Mouse (Mus musculus): ENCODE measurements at regions not wholly inside any gene's neighbourhood (a gene's known extent, or its start where the extent isn't known, plus 50 kb on each side); places are given as distances from the start of the nearest gene placed in this dataset.
"Not testable (repeated sequence)": the region's sequence is repeated elsewhere in the genome, so short reads cannot be mapped to it uniquely, and the experiment has no call there.

DNA sequence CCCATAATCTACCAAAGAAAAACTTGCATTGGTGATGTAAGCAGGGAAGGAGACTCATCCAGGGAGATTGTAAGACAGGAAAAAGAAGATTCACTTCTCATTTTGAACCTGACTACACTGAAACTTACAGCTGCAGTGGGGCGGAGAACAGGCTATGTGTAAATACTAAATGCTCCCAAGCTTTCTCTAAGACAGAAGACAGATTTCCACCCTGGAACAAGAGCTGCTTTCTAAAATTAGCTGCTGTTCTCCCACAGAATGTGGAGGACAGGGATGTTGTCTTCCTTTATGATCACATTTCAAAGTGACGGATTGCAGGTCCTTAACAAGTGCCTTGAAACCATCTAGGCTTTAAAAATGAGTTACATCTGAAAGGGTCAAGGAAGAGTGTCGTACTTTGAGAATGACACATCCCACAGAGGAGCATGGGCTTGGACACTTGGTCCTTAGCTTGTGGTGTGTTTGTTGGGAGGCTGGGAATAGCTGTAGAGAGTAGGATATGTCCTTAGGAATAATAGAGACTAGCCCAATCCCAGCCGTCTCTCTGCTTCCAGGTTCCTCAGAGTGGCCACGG, 609.4 kb downstream of the Kctd12 start:
- DNase-seq = no peak

- no peak for DNase-seq
Observed at GRCm38 (mm10) chr14:102361589-102361988, 620.8 kb downstream of the Kctd12 start.

GRCm38 (mm10) chr14:102329409-102329808, 599.7 kb downstream of the Lmo7 start:
- DNase-seq = no peak

- DNase-seq = no peak
Observed at GRCm38 (mm10) chr14:102306332-102306731, 576.6 kb downstream of the Lmo7 start.

DNA sequence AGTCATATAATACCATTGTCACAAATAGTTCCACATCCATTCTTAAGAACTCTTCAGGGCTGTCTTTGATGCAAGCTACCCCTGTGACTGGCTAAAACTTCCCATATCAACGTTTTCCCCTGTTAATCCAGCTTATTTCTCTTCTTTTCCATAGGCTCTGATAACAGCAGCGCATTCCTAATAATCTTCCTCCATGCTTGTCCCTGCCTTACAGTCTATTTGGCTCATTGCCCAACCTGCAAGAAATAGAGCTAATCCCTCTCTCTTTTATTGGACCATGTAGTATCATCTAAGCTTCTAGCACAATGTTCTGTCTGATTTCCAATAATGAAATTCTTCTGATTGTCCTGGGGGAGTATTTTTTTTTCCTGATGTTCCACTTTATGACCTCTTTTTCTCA, 573.1 kb downstream of the Lmo7 start:
- DNase-seq = no peak

GRCm38 (mm10) chr14:102300251-102300650, 570.5 kb downstream of the Lmo7 start:
- DNase-seq = no peak

- DNase-seq = no peak
Observed at GRCm38 (mm10) chr14:102291361-102291760, 561.6 kb downstream of the Lmo7 start.

DNA sequence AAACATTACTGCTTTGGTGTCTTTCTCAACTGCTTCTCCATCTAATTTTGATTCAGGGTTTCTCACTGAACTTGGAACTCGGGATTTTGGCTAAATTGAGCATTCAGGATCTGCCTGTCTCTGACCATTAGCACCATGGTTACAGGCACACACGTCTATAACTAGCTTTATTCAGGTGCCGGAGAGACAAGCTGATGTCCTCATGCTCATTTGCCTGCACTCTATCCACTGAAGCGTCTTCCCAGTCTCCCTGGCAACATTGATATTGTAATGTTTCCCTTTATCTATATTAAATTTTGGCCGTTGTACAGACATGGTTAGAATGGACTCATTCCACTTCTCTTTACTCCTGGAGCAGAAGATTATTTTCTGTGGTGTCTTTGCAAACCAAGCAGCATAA, 520.3 kb downstream of the Lmo7 start:
- no peak for DNase-seq

GRCm38 (mm10) chr14:102248581-102248980, 518.8 kb downstream of the Lmo7 start:
- no peak for DNase-seq

DNA sequence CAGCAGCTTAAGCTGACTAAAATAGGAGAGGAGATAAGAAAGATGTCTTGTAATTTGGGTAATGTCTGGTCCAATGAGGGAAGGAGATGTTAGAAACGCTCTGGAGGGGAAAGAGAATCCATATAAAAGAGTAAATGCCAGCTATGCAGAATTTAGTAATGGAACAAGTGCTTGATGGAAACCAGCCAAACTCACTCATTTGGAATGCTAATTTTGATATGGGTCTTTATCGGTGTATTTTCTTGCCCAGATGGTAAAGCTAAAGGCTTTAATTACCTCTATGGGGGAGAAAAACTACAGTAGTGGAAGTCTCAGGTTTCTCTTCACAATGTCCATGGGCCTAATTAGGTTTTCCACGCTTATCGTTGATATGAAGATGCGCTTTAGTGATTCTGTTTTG, 518.3 kb downstream of the Lmo7 start:
- DNase-seq = no peak

GRCm38 (mm10) chr14:102243806-102244536, 514.2 kb downstream of the Lmo7 start:
- DNase-seq = no peak

DNA sequence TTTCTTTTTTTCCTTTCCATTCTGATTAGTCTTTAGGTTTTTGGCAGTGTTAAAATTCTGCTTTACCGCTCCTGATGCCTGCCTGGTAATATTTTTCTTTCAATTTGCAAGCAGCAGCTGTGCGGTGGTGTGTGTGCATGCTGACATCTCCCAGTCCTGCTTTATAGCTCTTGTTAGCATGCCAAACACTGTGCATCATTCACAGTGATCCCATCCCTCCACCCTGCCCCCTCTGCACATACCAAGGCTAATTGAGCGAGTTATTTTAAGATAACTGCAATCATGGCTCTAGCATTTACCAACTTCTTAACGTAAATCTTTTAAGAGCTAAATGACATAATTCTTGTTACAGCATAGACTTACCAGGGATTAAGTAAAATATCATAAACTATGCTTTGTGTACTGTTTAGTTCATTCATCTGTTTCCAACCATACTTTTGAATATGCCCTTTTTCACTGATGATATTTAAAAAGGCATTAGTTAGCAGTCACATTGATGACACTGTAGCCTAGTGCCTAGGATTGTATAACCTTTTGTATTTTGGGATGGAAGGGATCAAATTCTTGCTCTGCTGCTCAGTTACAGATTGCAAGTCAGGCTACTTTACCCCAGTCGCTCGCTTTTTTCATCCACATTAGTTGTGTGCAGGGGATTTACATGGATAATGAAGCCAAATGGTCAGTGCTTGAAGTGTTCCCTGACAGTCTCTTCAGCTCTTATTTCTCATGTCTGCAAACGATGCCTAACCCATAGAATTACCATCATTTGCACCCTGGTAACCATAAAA, 487.0 kb downstream of the Lmo7 start:
- DNase-seq = no peak

GRCm38 (mm10) chr14:102215267-102215964, 485.7 kb downstream of the Lmo7 start:
- DNase-seq = no peak

- DNase-seq = peak; percentile 0
Observed at GRCm38 (mm10) chr14:102212079-102212478, 482.3 kb downstream of the Lmo7 start.

GRCm38 (mm10) chr14:102204881-102205671, 475.3 kb downstream of the Lmo7 start:
- no peak for DNase-seq

DNA sequence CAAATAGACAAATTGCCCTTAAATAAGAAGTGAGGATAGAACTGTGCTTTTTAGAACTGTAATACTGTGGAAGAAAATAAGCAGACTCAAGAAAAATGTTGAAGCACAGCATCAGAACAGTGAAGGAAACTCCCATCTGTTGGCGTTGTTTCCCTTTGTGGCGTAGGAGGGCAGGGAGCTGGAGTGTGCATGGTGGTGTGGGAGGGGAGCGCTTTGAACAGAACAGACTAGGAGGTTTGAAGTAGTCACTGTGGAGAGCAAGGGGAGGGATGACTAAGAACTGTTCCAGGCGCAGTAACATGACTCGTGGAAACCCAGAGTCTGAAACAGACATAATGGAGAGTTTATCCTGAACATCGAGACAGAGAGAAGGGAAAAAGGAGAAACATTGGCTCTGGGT, 469.7 kb downstream of the Lmo7 start:
- DNase-seq = no peak

GRCm38 (mm10) chr14:102190786-102191185, 461.0 kb downstream of the Lmo7 start:
- DNase-seq = no peak

GRCm38 (mm10) chr14:102181269-102181668, 451.5 kb downstream of the Lmo7 start:
- DNase-seq = no peak

DNA sequence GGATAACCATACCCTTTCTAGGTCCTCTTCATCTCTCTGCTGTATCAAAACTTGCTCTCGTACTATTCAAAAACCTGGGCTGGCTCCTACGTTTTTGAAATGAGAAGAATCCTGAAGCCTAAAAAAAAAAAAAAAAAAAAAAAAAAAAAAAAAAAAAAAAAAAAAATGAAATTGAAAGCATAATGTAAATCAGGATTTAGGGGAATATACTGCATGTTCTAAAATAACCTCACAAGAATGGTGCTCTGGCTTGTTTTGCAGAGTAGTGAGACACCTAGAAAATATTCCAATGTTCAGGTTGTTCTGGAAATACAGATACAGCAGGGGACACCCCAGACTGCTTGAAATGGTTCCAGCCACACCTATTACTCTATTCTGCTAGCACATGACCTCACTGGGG, 442.0 kb downstream of the Lmo7 start:
- no peak for DNase-seq

GRCm38 (mm10) chr14:102161291-102162284, 431.8 kb downstream of the Lmo7 start:
- no peak for DNase-seq

DNA sequence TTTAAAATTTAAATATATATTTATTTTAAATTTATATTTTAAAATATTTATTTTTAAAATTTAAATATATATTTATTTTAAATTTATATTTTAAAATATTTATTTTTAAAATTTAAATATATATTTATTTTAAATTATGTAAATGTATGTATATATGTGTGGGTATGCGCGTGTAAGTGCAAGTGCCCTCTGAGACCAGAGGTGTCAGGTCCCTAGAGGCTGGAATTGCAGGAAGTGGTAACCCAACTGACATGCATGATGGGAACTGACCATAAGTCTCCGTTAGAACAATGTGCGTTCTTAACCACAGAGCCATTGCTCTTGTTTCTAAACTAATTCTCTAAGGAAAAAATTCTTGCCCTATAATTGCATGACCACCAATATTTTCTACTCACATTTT, 420.7 kb downstream of the Lmo7 start:
- DNase-seq = not testable (repeated sequence)
